Mouse (Mus musculus) gastrocnemius, adult 18-20 months (tissue): ENCODE results near the gene 2010111I01Rik. TPM values are rescaled to one million over a fixed set of nuclear protein-coding genes. Genes with fewer than 3 reads are reported as not detected.
A peak's percentile ranks its signal among the peaks of the same experiment; 100 is the strongest.

Source experiments
- DNase-seq: peaks from one replicate; pipeline ENCODE4 v3.0.0; 2021; ENCODE audit warnings: low spot score
- total RNA-seq, 2 experiments: library from RNA; stranded (reverse); gene quantifications; 2 replicates each; pipeline ENCODE4 v1.2.3; 2021

Gene 2010111I01Rik
- total RNA-seq, 2 experiments from 2014 or later, result 46.4 to 82.7 TPM

DNA sequence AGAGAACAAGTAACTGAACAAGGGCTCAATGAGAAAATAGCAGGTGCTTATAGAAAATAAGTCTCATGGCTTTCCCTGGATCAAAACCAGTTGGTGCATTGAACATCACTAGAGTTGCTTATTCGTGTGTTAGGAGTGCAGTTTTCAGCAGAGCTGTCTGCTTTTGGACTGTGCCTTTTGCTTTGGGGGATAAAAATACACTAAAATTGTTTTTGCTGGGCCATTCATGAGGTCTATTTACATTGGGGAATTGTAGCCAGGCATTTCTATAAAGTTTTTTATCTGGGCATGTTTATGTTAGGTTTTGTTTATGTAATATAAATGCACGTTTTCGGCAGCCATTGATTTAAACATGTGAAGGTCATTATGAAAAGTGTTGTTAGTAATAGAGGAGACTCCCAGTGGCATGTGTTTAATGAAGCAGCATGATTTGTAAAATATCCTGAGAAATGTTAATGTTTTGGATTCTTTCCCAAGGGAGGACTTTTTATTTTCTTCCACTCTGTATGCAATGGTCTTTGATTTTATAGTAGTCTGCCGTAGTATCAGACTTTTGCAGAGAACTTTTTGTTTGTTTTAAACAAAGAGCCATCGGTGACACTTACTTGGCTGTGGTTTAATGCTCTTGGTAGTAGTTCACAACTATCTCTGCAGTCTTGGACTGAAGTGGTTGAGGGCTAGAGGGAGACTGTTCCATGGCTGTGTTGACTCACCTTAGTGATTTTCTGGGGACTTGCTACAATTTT is 146.8 kb downstream of the 2010111I01Rik start:
- DNase-seq, result no peak

DNA sequence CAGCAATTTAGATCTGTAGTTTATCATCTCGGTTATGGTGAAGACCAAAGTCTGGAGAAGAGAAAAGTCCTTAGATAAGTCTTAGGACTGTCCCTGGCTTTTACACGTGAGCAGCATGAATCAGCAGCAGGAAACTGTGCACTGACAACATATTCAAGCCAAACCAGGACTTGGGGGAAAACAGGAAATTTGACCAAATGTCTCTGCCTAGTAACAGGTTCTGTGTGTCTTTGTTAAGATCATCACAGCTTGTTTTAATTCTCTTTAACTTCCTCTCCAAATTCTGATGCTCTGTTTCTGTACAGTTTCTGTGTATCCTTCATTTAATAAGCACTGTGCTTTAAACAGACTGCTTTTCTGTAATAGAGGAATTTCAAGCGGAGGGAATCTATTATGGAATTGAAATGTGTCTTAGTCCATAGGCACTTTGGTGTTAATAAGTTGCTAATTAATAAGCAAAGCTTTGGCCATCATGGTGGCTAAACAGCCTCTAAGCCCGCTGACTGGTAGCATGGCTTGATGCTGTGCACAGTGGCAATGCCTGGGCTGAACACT is 147.4 kb downstream of the 2010111I01Rik start:
- no peak for DNase-seq

DNA sequence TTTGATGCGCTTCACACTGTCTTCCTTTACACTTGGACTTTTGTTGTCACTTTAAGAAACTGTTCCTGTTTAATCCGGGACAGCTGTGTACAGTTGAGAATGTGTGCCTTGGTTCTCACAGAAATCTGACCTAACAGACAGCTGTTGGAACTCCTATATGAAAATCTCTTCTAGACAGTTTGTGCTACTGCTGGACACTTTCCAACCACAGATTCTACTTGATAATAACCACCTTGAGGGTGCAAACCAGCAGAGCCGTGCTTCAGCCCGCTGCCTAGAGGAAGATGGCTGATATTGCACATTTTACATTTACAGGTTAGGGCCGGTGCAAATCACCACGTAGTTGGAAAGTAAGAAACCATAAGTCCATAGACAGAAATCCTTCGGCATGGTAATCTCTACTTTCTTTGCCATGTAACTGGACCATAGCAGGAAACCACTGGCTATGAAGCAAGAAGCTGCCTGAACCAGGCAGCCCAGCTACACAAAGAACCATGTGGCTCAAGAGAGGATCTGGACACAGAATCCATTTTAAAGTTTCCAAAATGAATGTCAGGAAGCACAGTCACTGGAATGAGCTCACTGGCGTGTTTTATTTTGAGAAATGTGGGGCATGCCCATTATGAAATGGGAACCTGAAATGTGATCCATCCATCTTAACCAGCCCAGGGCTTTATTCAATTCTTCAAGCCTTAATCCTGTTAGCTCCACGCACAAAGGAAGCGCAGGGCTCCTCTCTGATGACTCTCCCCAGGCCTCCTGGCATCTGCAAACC is 148.1 kb downstream of the 2010111I01Rik start:
- no peak for DNase-seq

DNA sequence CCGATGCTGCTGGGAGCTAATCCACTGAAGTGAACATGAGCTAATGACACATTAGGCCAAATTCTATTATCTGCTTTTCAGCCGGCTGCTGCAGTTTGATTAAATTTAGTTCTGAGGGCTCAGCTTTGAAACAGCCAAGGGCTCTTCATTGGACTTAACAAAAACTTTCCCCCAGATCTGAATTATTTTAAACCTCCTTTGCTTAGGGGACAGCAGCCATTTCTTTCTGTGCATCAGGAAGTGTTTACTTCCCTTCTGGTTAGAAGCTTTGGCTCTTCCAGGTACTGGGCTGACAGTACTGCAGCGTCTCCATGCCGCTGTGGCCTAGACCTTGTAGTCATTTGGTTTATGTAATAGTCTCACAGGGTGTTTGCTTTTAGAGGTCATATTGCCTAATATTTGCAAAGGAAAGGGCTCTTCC is 149.2 kb downstream of the 2010111I01Rik start:
- no peak for DNase-seq

DNA sequence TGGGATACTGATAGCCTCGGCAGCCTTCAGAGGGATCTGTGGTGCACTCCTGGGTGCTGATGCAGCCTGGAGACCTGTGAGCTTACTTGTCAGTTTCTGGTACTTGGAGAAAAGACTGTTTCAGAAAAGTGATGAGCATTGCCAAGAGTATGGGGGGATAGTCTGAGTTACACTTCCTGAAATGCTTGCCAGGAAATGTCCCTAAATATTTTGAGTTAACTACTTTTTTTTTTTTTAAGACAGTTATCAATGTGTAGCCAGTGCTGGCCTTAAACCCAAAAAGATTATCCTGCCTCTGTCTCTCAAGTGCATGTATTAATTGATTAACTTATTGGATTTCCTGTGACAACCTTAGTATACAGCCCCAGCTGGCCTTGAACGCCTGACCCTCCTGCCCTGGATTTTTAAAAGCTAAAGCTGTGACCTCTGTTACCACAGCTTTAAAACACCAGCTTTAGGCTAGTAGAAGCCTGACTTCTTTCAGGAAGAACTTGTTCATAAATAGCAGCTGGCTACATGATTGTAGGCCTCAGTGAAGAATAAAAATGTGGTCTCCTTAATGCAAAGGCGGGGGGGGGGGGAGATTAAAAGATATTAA is 150.6 kb downstream of the 2010111I01Rik start:
- no peak for DNase-seq

DNA sequence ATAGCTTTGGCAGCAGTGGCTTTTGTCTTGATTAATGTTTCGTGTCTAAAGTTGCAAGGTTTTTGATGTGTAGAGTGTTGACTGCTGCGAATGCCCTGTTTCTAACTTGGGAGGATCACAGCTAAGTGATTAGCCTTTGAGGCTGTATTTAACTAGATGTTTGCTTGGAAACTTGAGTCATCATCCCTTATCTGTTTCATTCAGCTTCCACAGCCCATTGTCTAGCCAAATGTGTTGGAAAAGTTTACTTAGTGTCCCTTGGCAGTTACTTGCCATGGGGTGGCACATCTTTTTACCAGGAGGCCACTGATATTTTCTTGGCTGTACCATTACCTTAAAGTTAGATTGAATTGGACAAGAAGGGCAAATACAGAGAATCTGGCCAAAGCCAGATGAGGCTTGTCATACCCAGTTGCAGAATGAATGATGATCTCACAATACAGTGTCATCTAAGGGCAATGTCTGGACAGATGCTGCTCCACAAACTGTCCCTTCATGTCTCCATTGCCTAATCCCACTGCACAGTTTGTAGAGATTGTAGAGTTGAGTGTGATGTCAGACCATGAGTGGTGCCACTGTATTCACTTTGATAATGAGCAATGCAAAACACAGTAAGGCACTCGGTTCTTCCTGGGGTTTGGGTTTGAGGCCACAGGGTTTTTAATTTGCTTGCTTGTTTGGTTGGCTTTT is 152.9 kb downstream of the 2010111I01Rik start:
- DNase-seq, result no peak

DNA sequence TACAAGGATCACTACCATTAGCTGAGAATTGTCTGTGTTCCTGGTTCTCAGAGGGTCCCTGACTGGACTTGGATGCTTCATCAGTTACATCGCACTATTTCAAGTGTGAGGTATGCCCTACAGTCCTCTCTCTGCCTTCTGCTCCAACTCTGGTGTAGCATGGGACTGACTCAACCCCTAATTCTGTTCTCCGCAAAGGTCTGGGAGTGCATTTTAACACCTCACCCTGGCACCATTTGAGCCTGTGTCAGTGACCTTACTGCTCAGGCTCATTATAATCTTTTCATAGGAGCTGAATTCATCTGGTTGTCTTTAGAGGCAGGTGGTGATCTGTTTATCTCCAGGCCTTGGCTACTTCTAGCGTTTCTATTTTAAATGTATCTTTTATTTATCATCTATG is 154.0 kb downstream of the 2010111I01Rik start:
- no peak for DNase-seq

DNA sequence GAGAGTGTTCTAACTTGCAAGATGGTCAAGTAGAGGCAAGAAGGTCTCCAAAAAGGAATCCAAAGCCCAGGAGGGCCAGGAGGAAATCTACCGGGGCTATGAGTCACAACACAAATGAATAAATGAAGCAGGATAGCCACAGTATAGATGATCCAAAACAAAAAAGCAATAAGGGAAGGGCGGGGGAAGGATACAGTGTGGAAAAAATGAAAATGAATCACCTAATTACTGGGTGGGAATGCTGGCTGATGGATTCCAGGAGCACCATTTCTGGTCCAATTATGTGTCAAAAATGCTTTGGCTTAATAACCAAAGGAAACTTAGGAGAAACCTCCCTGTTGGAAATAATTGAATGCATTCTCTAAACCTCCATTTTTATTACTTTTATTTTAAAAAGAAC is 155.6 kb downstream of the 2010111I01Rik start:
- no peak for DNase-seq

DNA sequence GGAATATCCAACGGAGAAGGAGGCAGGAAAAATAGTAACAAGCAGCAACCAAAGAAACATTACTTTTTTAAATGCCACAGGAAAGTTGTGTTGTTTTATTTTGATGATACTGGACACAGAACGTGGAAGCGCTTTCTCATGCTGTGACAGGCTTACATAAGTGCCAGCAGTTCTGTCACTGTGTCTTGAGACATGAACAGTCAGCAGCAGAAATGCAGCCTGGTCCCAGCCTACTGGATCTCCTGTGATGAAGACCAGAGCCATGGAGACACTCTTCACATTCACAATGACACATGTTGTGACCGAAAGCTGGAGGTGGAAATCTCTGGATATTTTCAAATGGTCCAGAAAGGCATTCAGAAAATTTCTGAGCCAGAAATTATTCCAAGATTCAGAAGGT is 157.1 kb downstream of the 2010111I01Rik start:
- DNase-seq, result no peak

DNA sequence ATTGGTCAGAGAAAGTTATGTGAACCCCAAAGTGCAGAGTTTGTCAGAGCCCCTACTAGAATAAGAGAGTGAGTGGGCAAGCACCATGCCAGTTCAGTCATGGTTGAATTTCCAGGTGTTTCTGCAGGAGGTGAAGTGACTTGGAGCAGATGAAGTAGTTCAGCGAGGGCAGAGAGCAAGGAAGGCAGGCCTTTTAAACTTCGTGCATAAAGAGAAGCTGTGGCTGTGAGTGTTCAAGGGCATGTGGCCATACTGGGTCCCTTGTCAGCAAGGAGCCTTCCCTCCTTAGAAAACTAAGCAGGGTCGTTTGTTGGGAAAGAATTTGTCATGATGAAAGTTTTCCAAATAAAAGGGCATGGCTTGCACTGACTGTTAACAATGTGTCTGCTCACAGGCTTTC is 161.5 kb downstream of the 2010111I01Rik start:
- DNase-seq, result no peak

DNA sequence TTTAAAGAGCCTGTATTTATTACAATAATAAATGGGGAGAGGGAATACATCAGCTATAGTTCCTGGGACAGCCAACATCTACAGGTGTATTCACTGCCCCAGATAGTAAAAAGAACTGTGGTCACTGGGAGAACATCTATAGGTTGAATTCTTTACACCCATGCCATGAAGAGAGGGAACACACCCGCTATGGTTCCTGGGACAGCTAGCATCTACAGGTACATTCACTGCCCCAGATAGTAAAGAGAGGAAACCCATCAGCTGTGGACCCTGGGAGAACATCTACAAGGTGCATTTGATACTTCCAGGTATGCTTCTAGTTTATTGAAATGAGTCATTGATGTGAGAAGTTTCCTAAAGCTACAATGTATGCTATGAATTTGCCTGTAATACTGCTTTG is 162.8 kb downstream of the 2010111I01Rik start:
- no peak for DNase-seq

DNA sequence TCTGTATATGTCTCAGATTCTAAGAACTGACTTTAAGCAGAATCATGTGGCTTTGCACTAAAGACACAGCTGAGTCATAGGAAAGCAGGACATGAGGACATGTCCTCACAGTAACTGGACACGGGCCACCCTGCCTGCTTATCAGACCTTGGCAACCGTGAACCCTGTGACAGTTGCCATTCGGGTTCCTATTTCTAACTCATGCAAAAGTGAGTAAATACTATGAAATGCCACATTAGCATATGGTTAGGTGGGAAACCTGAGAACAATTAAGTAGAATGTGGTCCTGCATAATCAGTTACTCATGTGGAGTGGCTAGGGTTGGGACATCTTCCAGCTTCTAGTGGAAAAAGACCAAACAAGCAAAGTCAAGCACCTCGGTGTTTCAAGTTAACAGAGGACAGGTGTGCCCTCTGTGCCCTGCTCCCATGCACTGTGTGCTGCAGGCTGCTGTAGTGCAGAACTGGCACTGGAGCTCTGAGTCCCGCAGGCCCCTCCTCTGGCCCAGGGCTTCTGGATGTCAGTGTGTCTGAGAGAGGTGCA is 170.3 kb downstream of the 2010111I01Rik start:
- DNase-seq, result peak; percentile 43

DNA sequence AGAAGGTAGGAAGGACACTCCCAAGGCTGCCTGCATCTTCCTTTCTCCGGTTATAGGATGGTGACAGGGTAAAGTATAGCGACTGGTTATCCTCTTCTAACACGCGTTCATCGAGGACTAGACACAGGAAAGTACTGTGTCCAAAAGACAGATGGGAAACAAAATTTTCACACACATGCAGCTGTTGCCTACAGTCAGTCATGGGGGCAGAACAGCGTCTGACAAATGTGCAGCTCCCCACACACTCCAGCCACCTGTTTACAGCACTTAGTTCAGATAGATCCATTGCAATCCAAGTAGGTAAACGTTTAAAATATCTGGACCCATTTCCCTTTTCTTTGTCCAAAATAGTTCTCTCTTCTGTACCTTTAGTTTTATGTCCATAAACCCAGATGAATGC is 171.3 kb downstream of the 2010111I01Rik start:
- DNase-seq, result no peak

DNA sequence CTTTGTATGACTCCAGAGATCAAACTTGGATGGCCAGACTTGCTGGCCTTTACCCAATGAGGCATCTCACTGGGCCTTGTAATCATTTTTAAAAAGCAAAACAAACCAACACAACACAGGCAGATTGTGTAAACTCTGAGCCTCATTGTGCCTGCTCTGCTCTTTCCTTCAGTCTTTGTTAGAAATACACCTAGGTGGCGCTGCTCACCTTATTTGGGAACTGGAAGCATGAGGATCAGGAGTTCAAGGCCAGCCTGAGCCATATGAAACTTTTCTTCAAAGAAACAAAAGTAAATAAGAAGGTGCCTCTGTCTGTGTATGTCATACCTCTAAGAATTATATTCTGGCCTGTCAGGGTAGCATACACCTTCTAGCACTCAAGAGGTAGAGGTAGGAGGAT is 172.1 kb downstream of the 2010111I01Rik start:
- no peak for DNase-seq

DNA sequence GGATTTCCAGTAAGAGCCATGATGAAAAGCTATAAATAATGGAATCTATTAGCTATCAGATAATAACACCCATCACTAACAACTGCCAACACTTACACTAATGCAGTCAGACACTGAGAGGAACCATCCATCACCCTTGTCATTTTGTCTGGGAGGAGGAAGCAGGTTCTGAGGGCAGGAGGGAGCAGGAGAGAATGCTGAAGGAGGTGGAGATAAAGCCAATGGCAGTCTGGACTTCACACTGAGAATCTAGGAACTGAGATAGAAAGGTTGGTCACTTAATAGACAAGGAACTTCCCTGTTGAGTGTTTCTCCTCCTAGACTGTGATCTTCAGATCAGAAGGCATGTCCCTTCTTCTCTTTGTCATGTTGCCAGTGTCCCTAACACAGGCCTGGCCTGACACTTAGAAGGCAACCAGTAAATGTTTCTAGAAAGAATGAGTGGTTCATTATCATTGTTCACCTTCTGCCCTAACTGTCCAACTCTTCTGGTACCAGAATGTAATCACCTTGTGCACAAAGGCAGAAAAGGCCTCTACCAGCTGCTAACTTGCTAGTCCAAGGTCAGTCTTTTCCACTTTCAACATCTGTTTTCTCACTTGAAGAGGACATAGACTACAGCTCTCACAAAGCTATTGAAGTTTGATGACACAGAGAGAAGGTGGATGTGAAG is 173.8 kb downstream of the 2010111I01Rik start:
- no peak for DNase-seq

DNA sequence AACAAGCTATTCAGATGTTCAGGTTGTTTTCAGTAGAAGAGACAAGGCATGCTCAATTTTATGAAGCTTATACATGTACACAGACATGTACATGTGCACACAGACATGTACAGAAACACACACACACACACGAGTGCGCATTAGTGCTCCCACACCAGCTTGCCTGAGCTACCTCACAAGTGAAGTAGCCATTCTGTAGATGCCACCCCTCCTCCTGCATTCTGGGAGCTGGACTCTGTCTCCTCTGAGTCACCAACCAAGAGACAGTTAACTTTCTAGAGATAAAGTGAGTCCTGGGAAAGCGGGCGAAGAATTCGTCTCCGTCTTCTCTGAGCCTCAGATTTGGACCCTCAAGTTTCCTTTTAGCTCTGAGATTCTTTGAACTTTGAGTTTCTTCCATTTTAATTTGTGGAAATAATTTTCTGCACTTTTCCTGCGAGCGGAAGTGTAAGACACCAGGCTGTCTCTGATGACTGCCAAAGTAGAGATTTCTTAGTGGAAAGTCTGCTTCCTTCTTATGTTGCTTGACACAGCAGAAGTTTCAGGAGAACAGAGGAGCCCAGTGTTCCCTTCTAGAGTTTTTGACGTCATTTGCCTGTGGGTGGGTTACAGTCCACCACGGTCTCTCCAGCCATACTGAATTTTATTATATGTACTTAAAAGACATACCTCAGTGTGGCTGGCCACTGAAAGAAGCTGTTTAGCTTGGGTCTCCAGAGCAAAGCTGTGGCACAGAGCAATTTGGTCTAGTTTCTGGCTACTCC is 175.0 kb downstream of the 2010111I01Rik start:
- DNase-seq, result no peak

DNA sequence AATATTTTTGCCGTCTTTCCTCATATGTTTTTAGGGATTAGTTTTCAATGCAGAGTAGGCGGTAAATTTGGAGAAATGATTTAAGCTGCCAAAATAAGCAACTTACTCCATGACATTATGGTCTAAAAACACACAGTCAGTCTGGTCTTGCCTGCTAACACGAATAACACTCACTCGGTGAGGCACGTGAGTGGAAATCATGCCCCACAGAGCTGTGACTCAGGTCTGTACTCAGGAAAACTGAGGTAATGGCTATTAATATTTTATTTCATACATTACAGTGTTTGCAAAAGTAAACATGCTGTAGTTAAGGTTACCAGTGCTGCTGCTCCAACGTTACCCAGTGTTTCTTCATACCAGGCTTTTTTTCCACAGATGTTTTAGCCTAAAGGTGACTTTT is 176.1 kb downstream of the 2010111I01Rik start:
- peak; percentile 74 for DNase-seq

DNA sequence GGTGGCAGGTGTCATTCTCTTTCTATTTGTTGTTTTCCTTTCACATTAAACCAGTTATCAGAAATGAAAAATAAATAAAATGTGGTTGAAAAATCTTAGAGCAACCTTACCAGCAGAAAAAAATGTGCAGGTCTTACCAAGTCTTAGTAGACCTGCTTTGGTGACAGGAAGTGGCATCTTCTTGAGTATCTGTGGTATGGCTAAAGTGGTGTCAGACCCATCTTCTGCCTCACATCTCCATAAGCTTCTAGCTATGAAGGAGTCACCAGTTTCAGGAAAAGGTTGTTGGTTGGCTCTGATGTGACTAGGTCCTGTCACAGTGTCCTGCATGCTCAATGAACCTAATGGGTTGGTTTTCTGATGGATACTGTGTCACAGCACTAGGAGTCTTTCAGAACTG is 176.6 kb downstream of the 2010111I01Rik start:
- DNase-seq, result no peak

DNA sequence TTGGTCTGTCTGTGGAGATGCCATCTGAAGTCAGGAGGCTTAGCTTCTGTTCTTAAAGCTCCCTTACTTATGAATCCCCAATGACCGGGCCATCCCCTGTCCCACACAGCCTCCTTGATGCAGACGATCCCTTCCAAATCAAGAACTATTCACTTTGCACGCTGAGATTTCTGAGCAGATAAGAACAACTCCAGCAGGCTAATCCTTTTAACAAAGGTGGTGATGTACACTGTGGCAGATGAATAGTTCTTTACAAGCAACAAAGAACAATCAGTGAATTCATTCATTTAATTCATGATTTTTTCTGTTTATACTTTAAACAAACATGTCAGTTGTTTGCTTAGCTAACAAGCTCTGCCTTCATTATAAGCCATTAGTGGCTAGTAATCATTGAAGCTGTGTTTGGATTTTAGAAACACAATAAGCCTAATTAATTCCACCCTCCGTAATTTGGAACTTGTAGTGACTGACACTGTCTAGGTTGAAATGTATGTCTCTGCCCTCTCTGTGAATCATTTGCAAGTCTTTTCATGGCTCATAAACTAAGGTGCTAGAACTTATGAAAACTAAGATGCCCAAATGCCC is 182.0 kb downstream of the 2010111I01Rik start:
- no peak for DNase-seq

DNA sequence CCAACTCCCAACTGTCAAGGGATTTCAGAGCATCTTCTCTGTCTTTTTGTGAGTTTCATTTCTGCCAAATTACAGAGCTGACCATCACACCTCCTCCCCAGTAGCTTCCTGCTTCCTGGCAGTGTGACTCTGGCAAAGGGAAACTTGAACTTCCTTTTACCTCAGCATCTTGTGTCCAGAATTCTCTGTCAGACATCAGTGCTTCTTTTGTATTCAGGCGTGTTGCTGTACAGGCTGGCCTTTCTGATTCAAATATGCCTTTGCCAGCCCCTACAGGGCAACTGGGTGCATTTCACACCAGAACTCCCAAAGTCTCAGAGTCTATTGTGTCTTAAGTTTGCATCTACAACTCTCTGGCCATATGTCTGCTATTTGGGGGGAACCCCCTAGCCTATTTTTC is 183.5 kb downstream of the 2010111I01Rik start:
- no peak for DNase-seq
